Mouse (Mus musculus) intestine, postnatal 0 days (tissue): ENCODE results near the gene Zmynd8. TPM values are rescaled to one million over a fixed set of nuclear protein-coding genes. Genes with fewer than 3 reads are reported as not detected.

ENCODE experiments used
- ATAC-seq: fragments of 200-750 bp; cut with Nextera tagmentation; 2 replicates; pipeline ENCODE4 v1.8.0; 2017; ENCODE audit warnings: mild to moderate bottlenecking, moderate TSS enrichment, moderate library complexity
- H3K27ac ChIP-seq: fragments of 300-500 bp; sonication (generic); 2 replicates; pipeline ENCODE4 v1.5.1; 2014; ENCODE audit warnings: mild to moderate bottlenecking, low read depth, low read length, moderate library complexity
- H3K27me3 ChIP-seq: fragments of 300-500 bp; sonication (generic); replicated peaks from 2 replicates; pipeline ENCODE4 v1.6.1; 2014; ENCODE audit warnings: low read length, mixed read lengths; ENCODE audit not compliant: control insufficient read depth, insufficient read depth
- H3K36me3 ChIP-seq: fragments of 300-500 bp; sonication (generic); 2 replicates; pipeline ENCODE4 v1.6.1; 2014; ENCODE audit warnings: mild to moderate bottlenecking, moderate library complexity; ENCODE audit not compliant: control insufficient read depth, insufficient read depth
- H3K4me1 ChIP-seq: fragments of 300-500 bp; sonication (generic); replicated peaks from 2 replicates; pipeline ENCODE4 v1.6.1; 2014; ENCODE audit warnings: antibody characterized with exemption, low read length, mixed read lengths; ENCODE audit not compliant: control insufficient read depth, insufficient read depth
- H3K4me2 ChIP-seq: fragments of 300-500 bp; sonication (generic); replicated peaks from 2 replicates; pipeline ENCODE4 v1.6.1; 2014; ENCODE audit warnings: low read depth, mild to moderate bottlenecking, moderate library complexity
- H3K4me3 ChIP-seq: fragments of 300-500 bp; sonication (generic); 2 replicates; pipeline ENCODE4 v1.5.1; 2014; ENCODE audit warnings: low read depth, low read length
- H3K9ac ChIP-seq: fragments of 300-500 bp; sonication (generic); 2 replicates; pipeline ENCODE4 v1.6.1; 2014; ENCODE audit warnings: mild to moderate bottlenecking, low read depth, low read length
- H3K9me3 ChIP-seq: fragments of 300-500 bp; sonication (generic); 2 replicates; pipeline ENCODE4 v1.6.1; 2016; ENCODE audit warnings: mixed run types; ENCODE audit not compliant: control insufficient read depth
- CTCF ChIP-seq: sonication (generic); IDR thresholded peaks from 2 replicates; pipeline ENCODE4 v1.5.1; 2016; ENCODE audit warnings: low read depth, mild to moderate bottlenecking, control low read depth, antibody characterized with exemption, moderate library complexity
- WGBS: fragments of 180-500 bp; shearing (Covaris S2); extraction: QIAGEN DNeasy Blood & Tissue Kit; methylation state at CpG from one replicate; pipeline ENCODE4 v1.1.7; 2014; 5-methylcytosine and 5-hydroxymethylcytosine counted together
- polyA plus RNA-seq: library from polyadenylated mRNA; unstranded; fragments of >200 nt; fragmentation: Nextera tagmentation; extraction: Ambion mirVana; gene quantifications from 2 replicates; pipeline ENCODE4 v1.2.1, GENCODE M21; 2015

Gene Zmynd8
- polyA plus RNA-seq, 1 experiment from 2014 or later: 43.5 TPM

GRCm38 (mm10) chr2:165846787-165847186, 52.0 kb downstream of the Zmynd8 start:
- peaks cover 84% of the 10 kb centered on the region for H3K36me3 ChIP-seq
- WGBS: 80% methylated on average over 8 of the region's 8 CpGs

GRCm38 (mm10) chr2:165845490-165845889, 53.3 kb downstream of the Zmynd8 start:
- H3K9ac ChIP-seq: no peak overlapping the region
- H3K27me3 ChIP-seq: no peaks in the 10 kb centered on the region
- no peak for TF ChIP-seq CTCF
- no peak for ATAC-seq
- 88% methylated on average over 22 of the region's 22 CpGs for WGBS
- H3K4me3 ChIP-seq: no peak overlapping the region
- peaks cover 88% of the 10 kb centered on the region for H3K36me3 ChIP-seq
- no peaks in the 10 kb centered on the region for H3K4me1 ChIP-seq
- no peak overlapping the region for H3K27ac ChIP-seq
- no peaks in the 10 kb centered on the region for H3K9me3 ChIP-seq
- no peak overlapping the region for H3K4me2 ChIP-seq

More at GRCm38 (mm10) chr2:165846787-165847186, 52.0 kb downstream of the Zmynd8 start:
- Histone ChIP-seq H3K4me1 (no peaks in the 10 kb centered on the region), H3K27ac (no peak overlapping the region), H3K4me2 (no peak overlapping the region), H3K9me3 (no peaks in the 10 kb centered on the region), H3K9ac (no peak overlapping the region), H3K27me3 (no peaks in the 10 kb centered on the region), H3K4me3 (no peak overlapping the region)
- TF ChIP-seq CTCF: no peak
- no peak for ATAC-seq

- H3K4me2 ChIP-seq: no peak overlapping the region
- H3K4me3 ChIP-seq: no peak overlapping the region
- no peak for TF ChIP-seq CTCF
- ATAC-seq: no peak
- H3K27ac ChIP-seq: peak overlapping the region; percentile 35; the same call in 1 of the 2 replicates
- H3K4me1 ChIP-seq: no peaks in the 10 kb centered on the region
- no peaks in the 10 kb centered on the region for H3K9me3 ChIP-seq
- H3K27me3 ChIP-seq: no peaks in the 10 kb centered on the region
- H3K36me3 ChIP-seq: peaks cover 95% of the 10 kb centered on the region
- no peak overlapping the region for H3K9ac ChIP-seq
- WGBS: 86% methylated on average over 6 of the region's 6 CpGs
Observed at GRCm38 (mm10) chr2:165843350-165843749, 55.5 kb downstream of the Zmynd8 start.

- no peak overlapping the region for H3K4me2 ChIP-seq
- peaks cover 97% of the 10 kb centered on the region for H3K36me3 ChIP-seq
- H3K27me3 ChIP-seq: no peaks in the 10 kb centered on the region
- WGBS: 94% methylated on average over 10 of the region's 10 CpGs
- no peak overlapping the region for H3K9ac ChIP-seq
- H3K9me3 ChIP-seq: no peaks in the 10 kb centered on the region
- H3K4me3 ChIP-seq: no peak overlapping the region
- no peak for TF ChIP-seq CTCF
- no peak for ATAC-seq
- no peak overlapping the region for H3K27ac ChIP-seq
- H3K4me1 ChIP-seq: no peaks in the 10 kb centered on the region
Observed at GRCm38 (mm10) chr2:165842241-165842640, 56.6 kb downstream of the Zmynd8 start.

GRCm38 (mm10) chr2:165841805-165842204, 57.0 kb downstream of the Zmynd8 start:
- no peak overlapping the region for H3K4me3 ChIP-seq
- H3K9ac ChIP-seq: no peak overlapping the region
- WGBS: 75% methylated on average over 6 of the region's 6 CpGs
- no peaks in the 10 kb centered on the region for H3K4me1 ChIP-seq
- H3K27me3 ChIP-seq: no peaks in the 10 kb centered on the region
- no peak for ATAC-seq
- H3K4me2 ChIP-seq: no peak overlapping the region
- peaks cover 98% of the 10 kb centered on the region for H3K36me3 ChIP-seq
- no peak overlapping the region for H3K27ac ChIP-seq
- no peak for TF ChIP-seq CTCF
- H3K9me3 ChIP-seq: no peaks in the 10 kb centered on the region

- H3K9ac ChIP-seq: no peak overlapping the region
- no peaks in the 10 kb centered on the region for H3K27me3 ChIP-seq
- peaks cover 97% of the 10 kb centered on the region for H3K36me3 ChIP-seq
- H3K27ac ChIP-seq: no peak overlapping the region
- H3K4me1 ChIP-seq: no peaks in the 10 kb centered on the region
- no peaks in the 10 kb centered on the region for H3K9me3 ChIP-seq
- no peak overlapping the region for H3K4me3 ChIP-seq
- no peak overlapping the region for H3K4me2 ChIP-seq
- WGBS: 93% methylated on average over 7 of the region's 7 CpGs
- no peak for ATAC-seq
- no peak for TF ChIP-seq CTCF
Observed at GRCm38 (mm10) chr2:165840852-165841251, 58.0 kb downstream of the Zmynd8 start.

GRCm38 (mm10) chr2:165839317-165839652, 59.5 kb downstream of the Zmynd8 start:
- H3K9me3 ChIP-seq: no peaks in the 10 kb centered on the region
- H3K36me3 ChIP-seq: peaks cover 96% of the 10 kb centered on the region
- WGBS: 67% methylated on average over 2 of the region's 2 CpGs
- H3K27me3 ChIP-seq: no peaks in the 10 kb centered on the region
- TF ChIP-seq CTCF: no peak
- no peaks in the 10 kb centered on the region for H3K4me1 ChIP-seq
- no peak overlapping the region for H3K4me2 ChIP-seq
- H3K9ac ChIP-seq: no peak overlapping the region
- no peak for ATAC-seq
- H3K4me3 ChIP-seq: no peak overlapping the region
- no peak overlapping the region for H3K27ac ChIP-seq
